Mouse (Mus musculus): ENCODE results near the gene 4932438A13Rik.

GRCm38 (mm10) chr3:36825554-36825953 is 37.4 kb upstream of the 4932438A13Rik start:
- TF ChIP-seq CTCF (IDR thresholded peaks at IDR 0.05; ENCODE audit: low read depth, low read length) (no peak), TAL1 (conservative IDR thresholded peaks at IDR 0.05; ENCODE audit: low read depth, low read length) (no peak)

Data from G1E (cell line).